Mouse (Mus musculus): ENCODE measurements around the gene Psmd8.
A peak's percentile ranks its signal among the peaks of the same experiment; 100 is the strongest.

Psmd8 gene

GRCm38 (mm10) chr7:29134693-29135386 lies 45.7 kb downstream of the Psmd8 start, which contains the start of gene Rasgrp4:
Rasgrp4 (plus strand) TSS chr7:29134851.
- no peak for DNase-seq (ENCODE audit: low spot score in 2 of 2)

- DNase-seq (ENCODE audit: low spot score in 2 of 2), result no peak
These were observed 46.3 kb downstream of the Psmd8 start for GRCm38 (mm10) chr7:29134230-29134629.

- DNase-seq (ENCODE audit: low spot score in 2 of 2), result no peak
These were observed 51.8 kb downstream of the Psmd8 start for GRCm38 (mm10) chr7:29128725-29129124.

GRCm38 (mm10) chr7:29126173-29126915 lies 54.2 kb downstream of the Psmd8 start:
- DNase-seq (ENCODE audit: low spot score in 2 of 2), result peak in 1 of 2 experiments; percentile 14

GRCm38 (mm10) chr7:29124970-29125369 lies 55.5 kb downstream of the Psmd8 start, which contains the start of gene Ryr1:
Ryr1 (minus strand) TSS chr7:29125179.
- DNase-seq (ENCODE audit: low spot score in 2 of 2), result no peak
